Mouse (Mus musculus) neural tube, embryonic 10.5 days (tissue): ENCODE measurements around the gene Bag6.

ENCODE experiments used
- DNase-seq: peaks from one replicate; pipeline ENCODE4 v3.0.0-alpha.2; 2017; ENCODE audit warnings: low spot score; ENCODE audit errors: extremely low spot score

The Bag6 gene

GRCm38 (mm10) chr17:35146139-35146538 is 11.2 kb downstream of the Bag6 start:
- DNase-seq, result no peak

- no peak for DNase-seq
Observed at GRCm38 (mm10) chr17:35147348-35147747, 12.4 kb downstream of the Bag6 start.

GRCm38 (mm10) chr17:35147922-35148639 is 13.1 kb downstream of the Bag6 start:
- DNase-seq, result no peak

GRCm38 (mm10) chr17:35152121-35152520 is 17.1 kb downstream of the Bag6 start:
- no peak for DNase-seq

GRCm38 (mm10) chr17:35153077-35153476 is 18.1 kb downstream of the Bag6 start:
- no peak for DNase-seq

GRCm38 (mm10) chr17:35153931-35154330 is 19.0 kb downstream of the Bag6 start:
- DNase-seq, result no peak

- no peak for DNase-seq
Observed at GRCm38 (mm10) chr17:35154616-35155015, 19.6 kb downstream of the Bag6 start.

- DNase-seq, result no peak
Observed at GRCm38 (mm10) chr17:35155451-35155850, 20.5 kb downstream of the Bag6 start.

- DNase-seq, result no peak
Observed at GRCm38 (mm10) chr17:35156461-35157200, 21.7 kb downstream of the Bag6 start.

- DNase-seq, result no peak
Observed at GRCm38 (mm10) chr17:35157254-35157653, 22.3 kb downstream of the Bag6 start.

GRCm38 (mm10) chr17:35157661-35158175 is 22.7 kb downstream of the Bag6 start:
- no peak for DNase-seq

GRCm38 (mm10) chr17:35158850-35159593 is 24.0 kb downstream of the Bag6 start:
- no peak for DNase-seq

- no peak for DNase-seq
Observed at GRCm38 (mm10) chr17:35159638-35160037, 24.7 kb downstream of the Bag6 start.

GRCm38 (mm10) chr17:35161421-35161820 is 26.4 kb downstream of the Bag6 start:
- DNase-seq, result no peak

GRCm38 (mm10) chr17:35162121-35162520 is 27.1 kb downstream of the Bag6 start:
- DNase-seq, result no peak

- no peak for DNase-seq
Observed at GRCm38 (mm10) chr17:35162730-35163129, 27.8 kb downstream of the Bag6 start.

- DNase-seq, result no peak
Observed at GRCm38 (mm10) chr17:35163326-35164081, 28.5 kb downstream of the Bag6 start.

GRCm38 (mm10) chr17:35164218-35164567 is 29.2 kb downstream of the Bag6 start:
- no peak for DNase-seq

GRCm38 (mm10) chr17:35164568-35165450 is 29.8 kb downstream of the Bag6 start, which contains the start of gene Prrc2a:
Gene Prrc2a (minus strand): TSS chr17:35164897.
- peak; percentile 97 for DNase-seq
